Mouse (Mus musculus): Measurements from ENCODE around the gene Stx11. TPM values are rescaled to one million over a fixed set of nuclear protein-coding genes. Genes with fewer than 3 reads are reported as not detected.

Gene Stx11
- 1 to 10 TPM; 1.7 to 3.8 TPM for total RNA-seq (2021)
- long read RNA-seq, experiment 1, full-length matches to known transcripts, result 5 of 6 reads
- long read RNA-seq, experiment 1, partial matches to known transcripts, result 0 of 6 reads
- long read RNA-seq, experiment 1, other reads (novel, unspliced or antisense), result 1 of 6 reads
- long read RNA-seq, experiment 2, full-length matches to known transcripts, result 3 of 4 reads
- long read RNA-seq, experiment 2, partial matches to known transcripts, result 0 of 4 reads
- long read RNA-seq, experiment 2, other reads (novel, unspliced or antisense), result 1 of 4 reads

- DNase-seq (ENCODE audit: low spot score in 2 of 2), result peak; percentile 54 to 73
Observed at GRCm38 (mm10) chr10:12964151-12965075, at the start of gene Stx11. TSS of gene Stx11 (minus strand) at chr10:12964298.

GRCm38 (mm10) chr10:13008737-13009121, 44.6 kb upstream of the Stx11 start:
- peak in 1 of 2 experiments; percentile 23 for DNase-seq (ENCODE audit: low spot score in 2 of 2)

DNA sequence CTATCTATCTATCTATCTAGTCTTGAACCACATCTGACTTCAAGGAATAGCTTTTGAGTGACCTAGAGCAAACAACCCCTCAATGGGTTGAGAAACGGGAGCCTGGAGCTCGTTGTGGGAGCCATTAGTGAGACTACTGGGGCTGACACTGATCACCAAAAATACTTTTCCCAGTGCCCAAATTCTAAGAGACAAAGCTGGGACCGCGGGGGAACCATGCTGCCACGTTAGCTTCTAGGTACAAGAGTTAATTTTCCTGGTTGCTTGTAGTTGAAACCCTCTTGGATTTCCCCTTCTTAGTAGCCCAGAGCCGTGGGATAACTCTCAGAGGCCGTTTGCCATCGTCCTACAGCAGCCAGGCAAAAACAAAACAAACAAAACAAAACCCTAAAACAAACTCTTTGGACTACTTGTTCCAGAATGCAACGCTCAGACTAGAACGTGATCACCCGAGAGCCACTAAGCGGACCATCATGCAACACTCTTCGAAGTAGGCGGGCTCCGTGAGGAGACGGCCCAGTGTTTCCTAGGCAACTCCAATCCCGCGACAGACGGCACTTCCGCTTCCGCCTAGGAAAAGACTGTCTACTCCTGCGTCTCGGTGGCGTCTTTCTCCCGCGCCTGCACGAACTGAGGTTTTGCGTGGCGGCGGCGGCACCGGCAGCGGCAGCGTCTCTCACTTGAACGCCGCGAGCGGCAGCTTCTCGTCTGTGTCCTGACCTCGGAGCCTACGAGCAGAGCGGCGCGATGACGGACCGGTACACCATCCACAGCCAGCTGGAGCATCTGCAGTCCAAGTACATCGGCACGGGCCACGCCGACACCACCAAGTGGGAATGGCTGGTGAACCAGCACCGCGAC, 44.0 kb upstream of the Stx11 start:
- peak; percentile 83 to 92 for DNase-seq (ENCODE audit: low spot score in 2 of 2)

GRCm38 (mm10) chr10:13005043-13005442, 40.9 kb upstream of the Stx11 start, which contains the start of gene Sf3b5:
TSS of gene Sf3b5 (plus strand) at chr10:13005343.
- DNase-seq (ENCODE audit: low spot score in 2 of 2), result no peak

DNA sequence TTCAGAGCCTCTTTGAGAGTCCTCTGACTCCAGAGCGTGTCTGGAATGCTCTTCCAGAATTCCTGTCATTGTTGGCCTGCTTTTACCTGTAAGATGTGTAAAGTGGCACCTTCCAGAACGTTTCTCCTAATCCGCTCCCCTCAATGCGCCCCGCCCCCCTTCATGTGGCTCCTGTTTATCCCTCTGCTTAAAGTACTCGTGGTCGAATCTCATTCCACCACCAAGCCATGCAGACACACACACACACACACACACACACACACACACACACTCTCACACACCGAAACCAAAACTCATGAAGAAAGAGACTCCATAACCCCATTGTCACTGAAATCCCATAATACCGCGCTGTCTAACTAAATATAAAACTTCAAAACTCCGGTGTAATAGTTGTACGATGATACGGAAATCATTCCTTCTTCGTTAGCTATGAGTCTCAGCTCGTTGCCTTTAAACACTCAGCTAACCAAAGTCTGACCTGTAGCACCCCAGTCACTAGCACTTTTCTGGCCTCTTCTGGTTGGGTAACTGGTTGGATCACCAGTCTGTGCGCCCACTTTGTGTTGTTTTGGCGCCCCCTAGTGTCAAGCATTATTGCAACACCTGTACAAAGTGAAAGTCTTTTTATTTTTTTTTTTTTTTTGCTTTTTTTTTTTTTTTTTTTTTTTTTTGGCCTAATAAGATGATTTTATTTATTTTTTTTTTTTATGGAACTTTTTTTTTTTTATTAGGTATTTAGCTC, 32.8 kb upstream of the Stx11 start:
- DNase-seq (ENCODE audit: low spot score in 2 of 2), result peak; percentile 61 to 85

DNA sequence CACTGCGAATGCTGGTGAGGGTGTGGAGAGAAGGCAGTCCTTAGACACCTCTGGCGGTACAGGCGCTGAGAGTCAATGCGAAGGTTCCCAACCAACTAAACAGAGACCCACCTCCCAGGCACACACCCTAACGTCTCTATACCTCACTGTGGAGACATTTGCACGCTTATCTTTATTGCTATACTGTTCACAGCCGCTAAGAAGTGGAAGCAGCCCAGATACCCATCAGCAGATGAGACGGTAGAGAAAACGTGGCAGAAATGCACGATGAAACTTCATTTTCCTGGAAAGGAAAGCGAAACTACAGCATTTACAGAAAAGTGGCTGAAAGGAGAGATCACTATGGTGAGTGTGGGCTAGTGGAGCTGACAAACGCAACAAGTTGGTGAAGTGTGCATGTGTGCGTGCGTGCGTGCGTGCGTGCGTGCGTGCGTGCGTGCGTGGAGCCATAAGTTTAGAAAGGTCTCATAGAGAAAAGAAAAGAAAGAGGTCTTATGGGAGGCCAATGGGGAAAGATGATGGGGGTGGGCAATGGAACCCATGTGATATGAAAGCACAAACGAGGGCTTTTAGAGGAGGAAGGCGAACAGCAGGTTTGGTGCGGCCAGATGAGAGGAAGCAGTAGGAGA, 29.4 kb upstream of the Stx11 start:
- no peak for DNase-seq (ENCODE audit: low spot score in 2 of 2)

GRCm38 (mm10) chr10:12991953-12992352, 27.9 kb upstream of the Stx11 start:
- DNase-seq (ENCODE audit: low spot score in 2 of 2), result no peak

- no peak for DNase-seq (ENCODE audit: low spot score in 2 of 2)
Observed at GRCm38 (mm10) chr10:12986943-12987342, 22.8 kb upstream of the Stx11 start.

GRCm38 (mm10) chr10:12986485-12986884, 22.4 kb upstream of the Stx11 start:
- DNase-seq (ENCODE audit: low spot score in 2 of 2), result no peak

- no peak for DNase-seq (ENCODE audit: low spot score in 2 of 2)
Observed at GRCm38 (mm10) chr10:12985028-12985427, 20.9 kb upstream of the Stx11 start.

DNA sequence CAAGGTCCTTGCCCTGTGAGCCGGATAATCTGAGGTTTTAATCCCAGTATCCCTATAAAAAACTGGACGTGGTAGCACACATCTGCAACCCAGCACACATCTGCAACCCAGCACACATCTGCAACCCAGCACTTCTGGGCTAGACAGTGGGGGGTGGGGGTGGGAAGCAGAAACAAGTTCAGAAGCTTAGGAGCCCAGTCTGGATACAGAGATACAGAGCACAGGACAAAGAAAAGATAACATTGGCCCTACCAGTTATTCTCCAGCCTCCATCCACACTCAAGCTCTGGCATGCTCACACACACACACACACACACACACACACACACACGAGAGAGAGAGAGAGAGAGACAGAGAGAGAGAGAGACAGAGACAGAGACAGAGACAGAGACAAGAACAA, 19.4 kb upstream of the Stx11 start:
- DNase-seq (ENCODE audit: low spot score in 2 of 2), result no peak

DNA sequence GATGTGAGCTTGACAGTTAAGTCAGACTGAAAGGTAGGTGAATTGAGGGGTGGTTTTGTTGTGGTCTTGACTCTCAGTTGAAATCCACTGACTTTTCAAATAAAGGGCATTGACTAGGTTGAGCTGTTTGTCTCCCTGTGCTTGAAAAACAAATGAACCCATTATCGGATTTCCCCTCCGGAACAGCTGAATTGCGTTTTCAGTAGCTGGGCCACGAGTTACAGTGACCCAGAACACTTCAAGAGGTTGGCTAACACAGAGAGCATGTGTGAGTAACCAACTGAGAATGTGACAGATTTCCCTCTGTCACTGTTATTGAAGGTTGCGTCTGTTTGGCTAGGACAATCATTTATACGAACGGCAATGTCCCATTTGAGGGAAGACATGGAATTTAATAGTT, 17.0 kb upstream of the Stx11 start:
- DNase-seq (ENCODE audit: low spot score in 2 of 2), result no peak

DNA sequence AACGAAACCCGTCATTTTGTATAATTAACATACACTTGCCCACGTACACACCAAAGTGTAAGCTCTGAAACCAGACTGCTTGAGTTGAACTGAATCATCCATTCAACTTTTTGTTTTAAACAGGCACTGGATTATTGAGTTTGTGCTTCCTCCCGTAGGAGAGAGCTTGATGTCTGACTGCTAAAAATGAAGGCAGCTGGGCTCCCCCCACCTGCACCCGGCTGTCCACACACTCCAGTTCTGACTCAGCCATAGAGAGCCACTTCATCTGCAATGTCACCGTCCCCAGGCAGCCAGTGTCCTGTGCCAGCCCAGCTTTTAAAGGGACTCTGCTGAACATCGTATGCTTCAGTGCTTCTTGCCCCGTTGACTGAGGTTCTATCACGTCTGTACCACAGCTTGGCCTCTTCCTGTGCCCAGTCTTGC, 13.7 kb upstream of the Stx11 start:
- no peak for DNase-seq (ENCODE audit: low spot score in 2 of 2)

DNA sequence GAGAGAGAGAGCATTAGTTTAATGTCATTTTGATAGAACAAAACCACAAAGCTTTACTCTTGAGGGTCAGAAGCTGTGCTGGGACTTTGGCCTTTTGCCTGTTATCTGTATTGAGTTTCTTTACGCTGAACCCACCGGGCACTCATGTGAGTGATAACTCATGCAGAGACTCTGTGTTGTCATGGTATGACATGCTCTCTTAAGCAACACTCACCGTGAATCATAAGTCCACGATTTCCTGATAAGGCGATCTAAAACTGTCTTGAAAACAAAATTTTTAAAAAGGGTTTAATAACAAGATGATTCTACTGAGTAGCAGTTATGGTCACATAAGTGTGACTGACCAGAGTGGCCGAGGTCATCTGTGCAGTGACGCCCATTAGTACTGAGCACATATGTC, 12.5 kb upstream of the Stx11 start:
- DNase-seq (ENCODE audit: low spot score in 2 of 2), result no peak

DNA sequence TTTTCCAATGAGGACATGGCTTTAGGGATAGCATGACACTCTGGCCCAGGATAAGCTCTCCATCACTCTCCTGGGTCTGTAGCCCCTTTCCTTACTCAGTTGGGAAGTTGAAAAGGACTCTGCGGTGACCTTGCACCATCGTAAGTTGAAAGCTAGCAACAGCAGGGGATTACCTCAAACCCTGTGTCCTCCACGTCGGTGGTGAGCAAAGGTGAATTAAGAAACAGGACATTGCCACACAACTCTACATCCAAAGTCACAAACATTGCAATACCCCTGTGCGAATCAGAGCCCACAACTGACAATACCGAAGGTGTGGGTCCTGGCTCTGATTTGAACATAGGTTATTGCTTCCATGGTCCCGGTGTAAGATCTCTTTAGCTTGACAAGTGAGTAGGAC, 11.9 kb upstream of the Stx11 start:
- no peak for DNase-seq (ENCODE audit: low spot score in 2 of 2)

- DNase-seq (ENCODE audit: low spot score in 2 of 2), result no peak
Observed at GRCm38 (mm10) chr10:12975461-12975860, 11.4 kb upstream of the Stx11 start.

GRCm38 (mm10) chr10:12974572-12974971, 10.5 kb upstream of the Stx11 start:
- DNase-seq (ENCODE audit: low spot score in 2 of 2), result no peak

DNA sequence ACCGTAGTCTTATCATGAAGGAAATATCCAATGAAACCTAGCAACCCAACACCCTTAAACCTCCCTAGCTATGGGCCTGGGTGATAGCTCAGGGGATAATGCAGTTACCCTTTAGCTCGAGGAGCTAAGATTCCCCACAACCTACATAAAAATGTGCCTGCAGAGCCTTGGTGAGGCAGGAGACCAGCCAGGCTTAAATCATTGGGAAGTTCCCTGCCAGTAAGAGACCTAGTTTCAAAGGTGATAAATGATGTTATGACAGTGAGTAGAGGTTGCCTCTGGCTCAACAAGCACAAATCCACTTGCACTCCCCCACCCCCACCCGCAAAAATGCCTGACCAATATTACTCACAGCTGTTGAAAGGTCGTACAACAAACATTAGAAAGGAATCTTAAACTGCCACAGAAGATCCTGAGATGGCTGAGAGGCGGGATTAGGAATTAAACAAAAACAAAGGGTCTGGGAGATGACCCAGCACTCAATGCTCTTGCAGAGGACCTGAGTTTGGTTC, 1.6 kb upstream of the Stx11 start:
- DNase-seq (ENCODE audit: low spot score in 2 of 2), result no peak

- no peak for DNase-seq (ENCODE audit: low spot score in 2 of 2)
Observed at GRCm38 (mm10) chr10:12963362-12964147, 543 bp downstream of the Stx11 start.

All from gastrocnemius, postnatal 4 days (tissue).